Mouse (Mus musculus) urinary bladder, adult 18-20 months (tissue): ENCODE measurements around the gene Ap2m1.
"Not testable (repeated sequence)": the region's sequence is repeated elsewhere in the genome, so short reads cannot be mapped to it uniquely, and the experiment has no call there.

Source experiments
- DNase-seq, 2 experiments: peaks; one replicate each; pipeline ENCODE4 v3.0.0; 2022; ENCODE audit warnings: low spot score in 2 of 2, mixed read lengths in 2 of 2

Ap2m1 gene

GRCm38 (mm10) chr16:20535296-20536080 is at the start of gene Ap2m1:
TSS of gene Ap2m1 (plus strand) at chr16:20535478.
- DNase-seq = peak; percentile 92

GRCm38 (mm10) chr16:20486048-20486447 is 49.2 kb upstream of the Ap2m1 start:
- no peak for DNase-seq

GRCm38 (mm10) chr16:20488151-20488550 is 47.1 kb upstream of the Ap2m1 start:
- DNase-seq = no peak

GRCm38 (mm10) chr16:20488751-20489150 is 46.5 kb upstream of the Ap2m1 start:
- DNase-seq = not testable (repeated sequence)

- no peak for DNase-seq
Measured at GRCm38 (mm10) chr16:20489233-20489632, 46.0 kb upstream of the Ap2m1 start.

DNA sequence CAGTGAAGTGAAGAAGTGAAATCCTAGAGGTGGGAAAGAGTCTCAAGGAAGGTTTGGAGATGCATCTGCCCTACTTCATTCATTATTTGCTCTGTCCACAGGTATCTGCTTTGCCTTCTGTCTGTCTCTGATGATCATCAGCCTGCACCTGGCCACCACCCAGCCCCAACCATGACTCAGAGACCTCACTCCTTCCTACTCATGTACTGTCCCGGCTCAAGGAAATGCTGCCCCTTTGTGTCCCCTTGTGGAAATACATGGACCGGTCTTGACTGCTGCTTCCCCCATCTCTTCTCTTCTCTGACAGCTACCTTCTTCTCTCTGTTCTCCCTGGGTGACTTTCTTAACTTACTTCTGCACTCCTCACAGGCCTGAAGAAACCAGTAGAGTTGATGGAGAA is 44.7 kb upstream of the Ap2m1 start:
- no peak for DNase-seq

DNA sequence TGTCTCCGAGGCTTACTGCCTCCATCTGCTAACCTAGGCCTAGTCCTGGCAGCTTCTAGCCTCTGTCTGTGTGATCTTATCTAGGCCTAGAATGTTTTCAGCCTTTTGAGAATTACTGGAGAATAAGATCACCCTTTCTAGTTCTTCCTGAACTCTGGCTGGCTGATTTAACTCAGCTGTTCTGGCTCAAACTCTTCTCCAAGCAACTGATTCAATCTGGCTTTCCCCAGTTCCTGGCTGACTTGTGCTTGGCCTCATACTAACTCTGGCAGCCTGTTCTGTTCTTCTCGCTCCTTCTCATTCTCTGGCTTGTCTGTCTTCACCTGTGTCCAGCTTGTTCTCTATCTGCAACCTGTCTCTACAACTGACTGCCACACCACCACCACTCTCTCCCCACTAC is 44.0 kb upstream of the Ap2m1 start:
- DNase-seq = no peak

- no peak for DNase-seq
Measured at GRCm38 (mm10) chr16:20493452-20493851, 41.8 kb upstream of the Ap2m1 start.

DNA sequence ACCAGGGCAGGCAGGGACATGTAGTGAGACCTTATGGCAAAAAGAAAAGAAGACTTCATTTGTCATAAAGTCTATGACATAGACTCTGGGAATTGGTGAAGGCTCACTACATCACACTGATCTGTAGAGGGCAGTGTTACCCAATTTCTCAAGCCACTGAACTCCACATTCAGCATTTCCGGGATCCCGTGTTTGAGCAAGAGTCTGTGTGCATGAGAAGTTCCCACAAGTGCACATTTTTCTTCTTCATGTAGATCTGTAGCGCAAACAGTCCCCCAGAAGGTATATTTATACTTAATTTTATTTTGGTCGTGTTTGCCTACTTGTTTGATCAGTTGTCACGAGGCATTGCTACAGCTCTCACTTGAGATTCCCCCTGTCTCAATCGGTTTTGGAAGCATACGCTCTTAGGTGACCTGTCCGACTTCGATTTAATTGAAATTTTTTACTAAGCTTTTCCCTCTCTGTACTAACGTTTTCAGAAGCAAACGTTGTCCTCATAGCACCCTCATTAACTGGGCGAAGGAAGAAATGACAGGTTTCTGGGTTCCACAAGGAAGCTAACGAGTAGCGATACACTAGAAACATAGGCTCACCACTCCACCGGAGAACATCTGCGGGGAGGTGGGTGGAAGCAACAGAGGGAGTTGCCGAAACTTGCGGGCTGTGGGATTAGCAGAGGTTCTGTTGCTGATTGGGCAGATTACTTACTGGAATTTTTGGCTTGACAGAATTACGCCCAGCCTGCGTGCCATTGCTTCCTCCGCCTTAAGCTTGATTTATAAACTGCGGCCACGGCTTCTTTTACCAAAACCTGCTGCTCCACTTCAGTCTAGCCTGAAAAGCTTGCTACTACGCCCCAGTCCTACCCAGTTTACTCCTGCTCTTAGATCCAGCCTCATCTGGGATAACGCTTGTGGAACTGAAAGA is 38.3 kb upstream of the Ap2m1 start:
- peak; percentile 33 to 43 for DNase-seq

DNA sequence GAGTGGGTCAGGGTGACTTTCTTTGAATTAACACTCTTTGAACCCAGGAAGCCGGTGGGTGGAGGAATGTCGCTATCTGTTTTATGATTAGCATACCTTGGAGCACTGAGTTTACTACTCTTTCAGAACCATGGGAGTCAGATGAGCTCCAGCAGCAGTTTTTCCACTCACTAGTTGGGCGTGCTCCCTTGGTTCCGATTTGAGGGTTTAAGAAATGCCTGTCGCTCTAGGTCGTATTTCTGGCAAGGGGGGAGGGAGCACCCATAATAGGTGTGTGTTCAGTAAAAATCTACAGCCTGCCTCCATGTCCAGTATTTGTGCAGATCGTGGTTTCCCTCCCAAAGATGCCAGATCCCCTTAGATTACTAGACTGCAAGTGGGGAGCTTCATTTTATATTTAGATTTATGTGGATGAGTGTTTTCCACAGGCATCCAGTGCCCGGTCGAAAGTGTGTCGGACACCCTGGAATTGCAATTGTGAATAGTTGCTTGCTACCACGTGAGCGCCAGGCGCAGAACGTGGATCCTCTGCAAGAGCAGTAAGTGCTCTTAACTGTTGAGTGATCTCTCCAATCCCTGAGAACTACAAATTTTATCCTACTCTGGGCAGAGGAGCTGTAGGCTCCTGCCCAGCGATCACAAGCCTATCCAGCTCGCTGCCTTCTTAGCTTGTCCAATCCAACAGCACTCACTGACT is 37.1 kb upstream of the Ap2m1 start:
- DNase-seq = no peak

DNA sequence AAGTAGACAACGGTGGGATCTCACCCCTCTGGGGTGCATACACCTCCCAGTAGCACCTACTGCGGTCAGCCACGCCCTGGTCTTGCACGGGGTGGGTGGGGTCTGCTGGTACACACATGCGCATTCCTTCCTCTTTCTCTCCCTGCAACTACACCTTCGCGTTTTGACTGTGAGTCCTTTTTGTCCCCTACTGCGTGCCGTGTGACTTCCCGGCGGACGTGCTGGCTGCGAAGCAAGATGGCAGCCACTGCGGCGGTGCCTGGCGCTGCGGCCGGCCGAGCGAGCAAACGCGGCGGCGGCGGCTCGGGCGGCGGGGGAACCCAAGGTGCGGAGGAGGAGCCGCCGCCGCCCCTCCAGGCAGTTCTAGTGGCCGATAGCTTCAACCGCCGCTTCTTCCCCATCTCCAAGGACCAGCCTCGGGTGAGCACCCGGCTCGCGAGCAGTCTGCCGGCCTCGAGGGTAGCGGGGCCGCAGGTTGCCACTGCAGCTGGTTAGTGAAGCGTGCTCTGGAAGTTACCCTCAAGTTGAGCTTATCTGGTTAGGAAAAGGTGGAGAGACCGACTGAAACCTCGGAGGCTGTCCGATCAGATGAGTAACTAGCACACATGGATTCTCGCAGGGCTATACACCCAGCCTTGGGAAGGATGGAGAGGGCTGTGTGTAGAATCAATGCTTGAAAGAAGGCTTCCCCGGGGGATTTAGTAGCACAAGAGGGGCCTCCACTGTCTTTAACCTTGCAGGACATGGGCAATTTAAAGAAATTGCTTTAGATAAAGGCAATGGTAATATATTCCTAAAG is 36.4 kb upstream of the Ap2m1 start, which contains the start of gene Eif2b5:
Gene Eif2b5, plus strand, starts transcription at position 141 of the 799 bp plus-strand sequence.
- peak; percentile 92 to 96 for DNase-seq

DNA sequence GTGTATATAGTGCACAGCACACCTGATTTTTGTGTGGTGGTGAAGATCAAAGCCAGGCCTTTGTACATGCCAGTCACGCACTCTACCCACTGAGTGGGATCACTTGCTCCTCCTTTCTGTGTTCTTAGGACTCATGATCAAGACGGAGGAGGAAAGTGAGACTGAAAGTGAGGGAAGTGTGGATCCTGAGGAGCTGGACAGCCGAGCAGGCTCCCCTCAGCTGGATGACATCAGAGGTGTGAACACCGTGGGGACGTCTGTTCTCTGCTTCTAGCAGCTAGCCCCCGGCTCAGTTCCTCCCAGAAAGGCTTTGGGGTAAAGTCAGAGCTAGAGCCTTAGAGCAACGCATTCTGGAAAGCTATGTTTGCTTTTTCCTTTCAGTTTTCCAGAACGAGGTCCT is 29.3 kb upstream of the Ap2m1 start:
- no peak for DNase-seq

DNA sequence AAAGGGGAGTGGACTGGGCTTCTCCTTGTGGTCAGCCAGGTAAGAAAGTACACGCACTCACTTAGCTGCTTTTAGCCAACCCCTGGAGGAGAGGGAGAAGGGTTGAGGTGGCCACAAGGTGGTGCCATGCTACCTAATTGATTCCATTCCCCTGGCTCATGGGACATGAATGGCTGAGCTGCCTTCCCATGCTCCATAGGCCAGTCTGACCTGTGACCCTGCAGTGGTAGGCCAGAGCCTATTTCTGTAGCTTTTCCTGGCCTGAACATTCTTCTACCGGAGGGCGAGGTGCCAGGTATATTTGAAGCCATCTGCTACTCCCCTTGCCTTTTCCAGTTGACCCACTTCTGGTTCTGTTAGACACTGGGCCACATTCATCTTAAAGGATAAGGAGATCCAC is 25.9 kb upstream of the Ap2m1 start:
- no peak for DNase-seq

DNA sequence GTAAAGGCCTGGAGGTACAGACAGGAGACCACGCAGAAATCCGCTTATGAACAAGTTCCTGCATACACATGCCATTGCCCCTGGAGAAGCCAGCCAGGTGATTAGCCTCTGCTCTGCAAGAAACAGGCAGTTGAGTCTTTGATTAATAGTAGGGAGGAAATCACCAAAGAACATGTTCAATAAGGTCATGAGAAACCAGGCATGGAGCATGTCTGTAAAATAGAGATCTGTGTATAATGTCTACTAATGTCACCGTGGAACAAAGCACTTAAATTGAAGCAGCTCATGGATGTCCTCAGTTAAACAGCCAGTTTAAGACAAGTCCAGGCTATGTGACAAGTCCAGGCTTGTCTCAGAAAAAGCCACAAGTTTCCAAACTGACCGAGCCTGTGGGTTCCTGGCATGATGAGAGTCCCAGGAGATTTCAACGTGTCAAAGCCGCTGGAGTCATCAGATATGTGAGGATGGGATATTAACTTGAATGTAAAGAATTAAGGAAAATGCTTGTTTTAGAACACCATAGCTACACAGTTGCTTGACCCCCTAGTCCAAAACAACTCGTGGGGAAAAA is 23.9 kb upstream of the Ap2m1 start:
- no peak for DNase-seq

DNA sequence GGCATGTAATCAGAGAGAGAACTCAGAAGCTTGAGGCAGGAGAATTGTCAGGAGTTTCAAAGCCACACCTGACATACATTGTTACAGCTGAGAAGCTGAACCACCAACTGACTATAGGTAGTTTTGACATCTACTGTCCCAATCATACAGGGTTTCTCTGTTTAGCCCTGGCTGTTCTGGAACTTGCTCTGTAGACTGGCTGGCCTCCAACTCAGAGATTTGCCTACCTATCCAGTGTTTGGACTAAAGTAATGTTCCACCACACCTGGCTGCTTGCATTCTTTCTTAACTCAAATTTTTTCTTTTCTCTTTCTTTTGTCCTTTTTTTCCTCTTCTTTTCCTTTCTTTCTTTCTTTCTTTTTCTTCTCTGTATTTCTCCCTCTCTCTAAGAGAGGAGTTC is 19.2 kb upstream of the Ap2m1 start:
- DNase-seq = no peak

DNA sequence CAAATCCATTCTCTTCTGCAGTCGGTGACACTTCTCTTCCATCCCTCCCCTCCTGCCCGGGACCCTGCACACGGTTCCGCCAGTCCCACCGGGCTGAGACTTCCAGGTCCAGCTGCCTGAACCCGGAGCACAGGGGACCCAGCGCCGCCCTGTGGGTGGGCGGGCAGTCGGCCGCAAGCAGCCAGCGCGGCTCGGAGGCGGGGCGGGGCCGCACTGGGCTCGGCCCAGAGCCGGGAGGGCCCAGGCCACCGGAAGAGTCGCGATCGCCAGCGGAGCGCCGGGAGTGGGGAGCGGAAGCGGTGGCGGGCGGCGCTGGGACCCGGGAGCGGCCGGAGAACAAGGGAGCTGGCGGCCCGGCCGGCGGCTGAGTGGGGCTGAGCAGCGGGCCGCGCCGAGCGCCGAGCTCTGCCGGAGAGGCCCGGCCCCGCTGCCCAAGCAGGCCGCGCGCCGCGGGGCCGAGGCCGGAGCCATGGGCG is 18.5 kb upstream of the Ap2m1 start, which contains the start of gene Dvl3:
Gene Dvl3, plus strand, starts transcription at position 257 of the 476 bp plus-strand sequence.
- peak; percentile 77 to 90 for DNase-seq

DNA sequence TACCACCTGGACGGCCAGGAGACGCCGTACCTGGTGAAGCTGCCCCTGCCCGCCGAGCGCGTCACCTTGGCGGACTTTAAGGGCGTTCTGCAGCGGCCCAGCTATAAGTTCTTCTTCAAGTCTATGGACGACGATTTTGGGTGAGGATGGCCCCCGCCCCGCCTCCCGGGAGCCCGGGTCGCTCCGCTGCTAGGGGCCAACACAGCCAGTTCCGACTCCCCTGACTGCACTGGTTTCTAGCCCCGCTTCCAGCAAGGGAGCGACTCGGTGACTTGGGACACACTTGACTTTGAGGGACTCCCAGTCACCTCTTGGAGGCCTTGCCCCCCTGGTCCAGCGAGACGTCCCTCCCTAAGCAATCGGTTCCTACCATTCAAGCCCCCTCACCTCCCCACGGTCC is 18.1 kb upstream of the Ap2m1 start:
- peak in 1 of 2 experiments; percentile 48 for DNase-seq

DNA sequence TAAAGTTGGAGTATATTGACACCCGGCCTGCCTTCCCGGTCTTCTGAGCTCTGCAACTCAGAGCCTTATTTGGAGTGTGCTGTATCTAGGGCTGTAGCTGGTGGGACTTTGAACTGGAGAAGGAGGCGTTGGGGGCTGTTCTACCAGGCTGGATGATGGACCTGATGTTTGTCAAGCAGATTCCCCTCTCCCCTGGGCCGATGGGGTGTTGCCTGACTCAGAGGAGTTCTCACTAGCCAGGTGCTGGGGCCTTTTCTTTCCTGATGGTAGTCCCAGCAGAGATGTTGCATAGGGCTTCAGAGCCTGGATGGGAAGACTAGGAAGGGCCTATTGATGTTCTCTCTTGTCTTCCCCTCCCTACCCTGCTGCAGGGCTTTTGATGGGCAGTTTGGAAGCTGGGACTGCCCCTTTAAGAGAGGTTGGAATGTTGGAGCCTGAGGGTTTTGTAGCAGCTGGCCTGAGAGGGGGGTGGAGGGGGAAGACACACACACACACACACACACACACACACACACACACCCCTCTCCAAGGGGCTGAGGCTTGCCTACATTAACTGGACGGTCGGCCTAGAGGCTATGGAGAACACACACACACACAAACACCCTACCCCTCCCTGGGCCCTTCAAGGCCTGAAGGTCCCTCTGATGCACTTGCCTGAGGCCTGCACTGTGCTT is 17.4 kb upstream of the Ap2m1 start:
- no peak for DNase-seq

- DNase-seq = no peak
Measured at GRCm38 (mm10) chr16:20523886-20524285, 11.4 kb upstream of the Ap2m1 start.

DNA sequence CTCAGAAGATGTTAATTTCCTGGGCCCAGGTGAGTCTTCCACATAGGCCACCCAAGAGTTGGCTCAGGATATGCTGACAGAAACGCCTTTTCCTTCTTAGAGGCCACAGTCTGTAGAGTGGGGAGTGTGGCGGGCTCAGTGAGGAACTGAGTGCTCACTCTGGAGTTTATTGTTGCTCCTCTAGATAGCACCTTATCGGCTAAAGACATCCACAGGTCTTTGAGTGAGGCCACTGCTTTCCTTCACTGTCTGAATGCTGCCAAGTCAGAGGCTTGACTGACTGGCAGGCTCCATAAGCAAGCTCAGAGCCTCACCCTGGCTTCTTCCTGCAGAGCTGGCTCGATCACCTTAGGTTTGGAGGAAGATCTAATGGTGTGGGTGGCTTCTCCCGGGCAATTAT is 6.5 kb upstream of the Ap2m1 start:
- DNase-seq = no peak
